Mouse (Mus musculus) spleen, adult 2 months (tissue): ENCODE results near the gene Vps53. TPM values are rescaled to one million over a fixed set of nuclear protein-coding genes. Genes with fewer than 3 reads are reported as not detected.

ENCODE experiments used
- DNase-seq, 2 experiments: peaks; one replicate each; pipeline versions ENCODE4 v3.0.0 to v3.0.0-alpha.2; 2012 to 2021; ENCODE audit warnings: low spot score in 2 of 2, low read depth in 1 of 2
- H3K27ac ChIP-seq: fragments of 200-500 bp; 2 replicates; pipeline ENCODE4 v1.5.1; 2012; ENCODE audit warnings: low read length, inconsistent platforms; ENCODE audit not compliant: insufficient read depth
- H3K27me3 ChIP-seq: fragments of 200-500 bp; 2 replicates; pipeline ENCODE4 v1.6.1; 2012; ENCODE audit warnings: mild to moderate bottlenecking, moderate library complexity, low read length, inconsistent platforms; ENCODE audit not compliant: control insufficient read depth, insufficient read depth
- H3K36me3 ChIP-seq: fragments of 200-500 bp; 2 replicates; pipeline ENCODE4 v1.6.1; 2012; ENCODE audit warnings: mild to moderate bottlenecking, low read length, inconsistent platforms; ENCODE audit not compliant: control insufficient read depth, insufficient read depth
- H3K4me1 ChIP-seq: fragments of 200-500 bp; 2 replicates; pipeline ENCODE4 v1.6.1; 2011; ENCODE audit warnings: inconsistent platforms; ENCODE audit not compliant: control insufficient read depth, insufficient read depth, insufficient read length
- H3K4me3 ChIP-seq: fragments of 200-500 bp; 2 replicates; pipeline ENCODE4 v1.5.1; 2011; ENCODE audit warnings: mild to moderate bottlenecking, inconsistent platforms; ENCODE audit not compliant: insufficient read depth, insufficient read length; ENCODE audit errors: extremely low read depth
- CTCF ChIP-seq: fragments of 200-500 bp; IDR thresholded peaks from 2 replicates; pipeline ENCODE4 v1.5.1; 2011; ENCODE audit warnings: mild to moderate bottlenecking, inconsistent platforms; ENCODE audit not compliant: insufficient read depth, insufficient read length, insufficient replicate concordance; ENCODE audit errors: extremely low read depth
- POLR2A ChIP-seq: fragments of 200-500 bp; IDR thresholded peaks from 2 replicates; pipeline ENCODE4 v1.6.1; 2011; ENCODE audit warnings: low read depth, low read length, inconsistent platforms
- WGBS: fragments of 180-500 bp; shearing (Covaris S2); methylation state at CpG from one replicate; pipeline ENCODE4 v1.1.7; 2018; 5-methylcytosine and 5-hydroxymethylcytosine counted together
- polyA plus RNA-seq: library from polyadenylated mRNA; depleted of rRNA; stranded (reverse); fragments of >200 nt; gene quantifications from 2 replicates; pipeline ENCODE4 v1.2.3, GENCODE M21; 2012

Gene Vps53
- polyA plus RNA-seq, 1 experiment, result 12.4 TPM

DNA sequence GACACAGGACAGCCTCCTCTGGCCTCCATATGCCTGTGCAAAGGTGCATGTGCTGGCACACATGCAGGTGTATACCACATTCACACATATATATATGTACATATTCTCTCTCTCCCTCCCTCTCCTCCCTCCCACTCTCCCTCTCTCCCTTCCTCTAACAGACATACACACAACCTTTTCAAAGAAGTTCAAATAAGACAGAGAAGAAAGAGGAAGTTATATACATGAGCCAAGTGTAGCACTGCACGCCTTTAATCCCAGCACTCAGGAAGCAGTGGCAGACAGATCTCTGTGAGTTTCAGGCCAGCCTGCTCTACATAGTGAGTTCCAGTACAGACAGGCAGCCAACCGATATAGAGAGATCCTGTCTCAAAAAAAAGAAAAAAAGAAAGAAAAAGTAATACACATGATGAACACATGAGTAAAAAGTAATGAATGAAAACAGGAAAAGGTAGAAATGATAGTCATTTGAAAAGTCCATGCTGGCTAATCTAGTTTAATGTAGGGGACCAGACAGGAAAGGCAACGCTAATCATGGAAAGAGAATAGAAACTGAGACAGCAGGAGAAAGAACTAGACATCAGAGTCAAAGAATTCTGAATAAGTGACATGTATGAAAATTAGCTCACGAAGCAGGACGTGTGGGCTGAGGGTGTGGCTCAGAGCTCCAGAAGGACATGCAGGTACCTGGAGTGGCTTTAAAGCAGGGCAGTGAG lies 26.1 kb downstream of the Vps53 start:
- TF ChIP-seq POLR2A, result no peak
- no peak overlapping the region for H3K27ac ChIP-seq
- H3K36me3 ChIP-seq, result peaks cover 4% of the 10 kb centered on the region
- H3K4me1 ChIP-seq, result peaks cover 4% of the 10 kb centered on the region; the same call in 1 of the 2 replicates
- no peak overlapping the region for H3K4me3 ChIP-seq
- no peak for DNase-seq
- no peaks in the 10 kb centered on the region for H3K27me3 ChIP-seq
- 36% methylated on average over 5 of the region's 5 CpGs for WGBS

DNA sequence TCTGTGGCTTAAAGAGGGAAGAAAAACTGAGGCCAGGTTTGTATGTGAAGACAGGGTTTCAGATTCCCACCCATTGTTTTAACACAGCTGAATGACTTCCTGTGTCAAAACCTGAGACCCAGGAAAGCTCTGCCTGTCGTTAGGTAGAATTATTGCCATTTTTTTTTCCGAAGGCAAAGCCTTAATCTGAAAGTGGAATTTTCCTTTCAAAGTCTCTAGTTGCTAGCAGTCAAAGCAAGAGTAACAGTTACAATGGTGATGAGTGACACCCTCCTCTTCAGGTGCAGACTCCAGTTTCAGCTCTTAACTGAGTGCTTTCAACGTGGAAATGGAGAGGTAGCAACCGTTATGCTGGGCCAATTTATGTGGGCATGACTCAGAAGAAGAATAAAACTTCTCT lies 28.5 kb downstream of the Vps53 start:
- TF ChIP-seq POLR2A (no peak), CTCF (no peak)
- H3K27me3 ChIP-seq, result no peaks in the 10 kb centered on the region
- peaks cover 4% of the 10 kb centered on the region; the same call in 1 of the 2 replicates for H3K4me1 ChIP-seq
- no peak overlapping the region for H3K4me3 ChIP-seq
- WGBS, result 37% methylated on average over 4 of the region's 4 CpGs
- DNase-seq, result no peak
- no peak overlapping the region for H3K27ac ChIP-seq
- peaks cover 2% of the 10 kb centered on the region; the same call in 1 of the 2 replicates for H3K36me3 ChIP-seq

DNA sequence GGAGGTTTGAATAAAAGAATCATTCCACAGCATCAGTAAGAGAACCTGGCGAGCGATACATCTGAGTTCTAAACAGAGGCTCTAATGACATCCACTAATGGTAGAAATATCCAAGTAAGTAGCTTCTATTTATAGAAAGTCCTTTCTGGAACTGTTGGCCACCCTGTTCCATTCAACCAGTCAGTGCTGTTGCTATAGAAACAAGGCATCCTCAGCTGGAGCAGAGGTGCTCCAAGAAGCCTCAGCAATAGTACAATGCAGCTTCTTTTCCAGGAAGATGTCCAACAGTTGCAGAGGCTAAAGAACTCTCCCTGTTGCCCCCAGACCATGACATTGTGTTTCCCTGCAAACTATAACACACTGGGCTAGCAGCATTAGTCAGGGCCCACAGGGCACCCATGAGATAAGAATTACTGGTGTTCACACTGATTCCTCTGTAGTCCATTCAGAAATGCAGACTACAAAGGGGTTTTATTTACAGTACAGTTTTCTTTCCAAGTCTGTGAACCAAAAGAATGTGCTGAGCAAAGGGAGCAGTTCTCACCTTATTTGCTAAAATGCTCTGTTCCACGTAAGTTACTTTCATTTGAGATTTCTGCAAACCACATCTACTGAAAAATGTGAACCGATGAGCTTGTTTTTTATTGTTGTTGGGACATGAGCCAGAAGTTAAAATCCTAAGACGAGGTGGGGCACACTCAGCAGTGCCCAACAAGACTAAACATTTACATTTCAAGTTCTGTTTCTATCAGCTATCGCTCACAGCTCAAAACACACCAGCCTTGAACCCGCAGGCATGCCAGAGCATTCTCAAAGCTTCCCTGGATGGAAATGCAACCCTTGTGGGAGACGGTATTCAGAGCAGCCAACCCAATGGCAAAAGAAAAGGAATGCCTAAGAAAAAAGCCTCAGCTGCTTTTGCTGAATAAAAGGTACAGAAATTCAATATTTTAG lies 31.1 kb downstream of the Vps53 start:
- WGBS, result 88% methylated on average over 8 of the region's 8 CpGs
- H3K4me3 ChIP-seq, result no peak overlapping the region
- H3K36me3 ChIP-seq, result peaks cover 3% of the 10 kb centered on the region; the same call in 1 of the 2 replicates
- 0 out of 2 replicates have a peak, but pooled peaks cover 3% of the 10 kb centered on the region for H3K4me1 ChIP-seq
- no peak overlapping the region for H3K27ac ChIP-seq
- H3K27me3 ChIP-seq, result no peaks in the 10 kb centered on the region
- TF ChIP-seq POLR2A, result no peak
- TF ChIP-seq CTCF, result no peak
- DNase-seq, result no peak

GRCm38 (mm10) chr11:76146187-76147010 lies 33.0 kb downstream of the Vps53 start:
- DNase-seq, result no peak
- WGBS, result 88% methylated on average over 8 of the region's 8 CpGs
- H3K36me3 ChIP-seq, result peaks cover 3% of the 10 kb centered on the region; the same call in 1 of the 2 replicates

GRCm38 (mm10) chr11:76145169-76145568 lies 34.3 kb downstream of the Vps53 start:
- Histone ChIP-seq H3K27me3 (no peaks in the 10 kb centered on the region), H3K4me3 (no peak overlapping the region), H3K27ac (no peak overlapping the region), H3K36me3 (peaks cover 3% of the 10 kb centered on the region; the same call in 1 of the 2 replicates), H3K4me1 (no peaks in the 10 kb centered on the region)
- no peak for DNase-seq
- WGBS, result 100% methylated on average over 1 of the region's 1 CpGs
- TF ChIP-seq POLR2A (no peak), CTCF (no peak)

More at GRCm38 (mm10) chr11:76146187-76147010, 33.0 kb downstream of the Vps53 start:
- Histone ChIP-seq H3K4me1 (no peaks in the 10 kb centered on the region), H3K27ac (no peak overlapping the region), H3K27me3 (no peaks in the 10 kb centered on the region), H3K4me3 (no peak overlapping the region)
- no peak for TF ChIP-seq POLR2A
- no peak for TF ChIP-seq CTCF

- no peak for DNase-seq
- H3K4me1 ChIP-seq, result no peaks in the 10 kb centered on the region
- H3K36me3 ChIP-seq, result peaks cover 3% of the 10 kb centered on the region; the same call in 1 of the 2 replicates
- 94% methylated on average over 8 of the region's 8 CpGs for WGBS
- H3K27ac ChIP-seq, result no peak overlapping the region
- TF ChIP-seq CTCF, result no peak
- no peak for TF ChIP-seq POLR2A
- no peaks in the 10 kb centered on the region for H3K27me3 ChIP-seq
- no peak overlapping the region for H3K4me3 ChIP-seq
Observed at GRCm38 (mm10) chr11:76144386-76144785, 35.1 kb downstream of the Vps53 start.
